Mouse (Mus musculus) layer of hippocampus, adult 11-12 months (tissue): ENCODE measurements around the gene Crybb3.

Source experiments
- DNase-seq: peaks from one replicate; pipeline ENCODE4 v3.0.0; 2022; ENCODE audit warnings: low spot score

Gene Crybb3

GRCm38 (mm10) chr5:113081439-113081838, at the start of gene Crybb3:
Gene Crybb3, minus strand, starts transcription at chr5:113081584.
- no peak for DNase-seq

- DNase-seq = no peak
Measured at GRCm38 (mm10) chr5:113128426-113128825, 47.0 kb upstream of the Crybb3 start.

- peak; percentile 68 for DNase-seq
Measured at GRCm38 (mm10) chr5:113126476-113126875, 45.1 kb upstream of the Crybb3 start.

- no peak for DNase-seq
Measured at GRCm38 (mm10) chr5:113123693-113124092, 42.3 kb upstream of the Crybb3 start.

GRCm38 (mm10) chr5:113122326-113123054, 41.1 kb upstream of the Crybb3 start:
- no peak for DNase-seq

- no peak for DNase-seq
Measured at GRCm38 (mm10) chr5:113121591-113121875, 40.1 kb upstream of the Crybb3 start.

- DNase-seq = no peak
Measured at GRCm38 (mm10) chr5:113120741-113121590, 39.6 kb upstream of the Crybb3 start.

- DNase-seq = peak; percentile 58
Measured at GRCm38 (mm10) chr5:113119861-113120465, 38.6 kb upstream of the Crybb3 start.

- DNase-seq = no peak
Measured at GRCm38 (mm10) chr5:113119291-113119690, 37.9 kb upstream of the Crybb3 start.

GRCm38 (mm10) chr5:113118695-113119094, 37.3 kb upstream of the Crybb3 start:
- DNase-seq = no peak

GRCm38 (mm10) chr5:113117361-113117760, 36.0 kb upstream of the Crybb3 start:
- DNase-seq = no peak

GRCm38 (mm10) chr5:113115896-113116295, 34.5 kb upstream of the Crybb3 start:
- DNase-seq = no peak

GRCm38 (mm10) chr5:113114264-113115225, 33.2 kb upstream of the Crybb3 start:
- DNase-seq = peak; percentile 67

GRCm38 (mm10) chr5:113113120-113113519, 31.7 kb upstream of the Crybb3 start:
- DNase-seq = no peak

- peak; percentile 39 for DNase-seq
Measured at GRCm38 (mm10) chr5:113111336-113111735, 30.0 kb upstream of the Crybb3 start.

GRCm38 (mm10) chr5:113110929-113111328, 29.5 kb upstream of the Crybb3 start:
- DNase-seq = no peak

- DNase-seq = peak; percentile 47
Measured at GRCm38 (mm10) chr5:113109651-113110050, 28.3 kb upstream of the Crybb3 start.

- DNase-seq = no peak
Measured at GRCm38 (mm10) chr5:113108165-113108764, 26.9 kb upstream of the Crybb3 start.

- no peak for DNase-seq
Measured at GRCm38 (mm10) chr5:113107709-113108108, 26.3 kb upstream of the Crybb3 start.

GRCm38 (mm10) chr5:113106594-113106993, 25.2 kb upstream of the Crybb3 start:
- DNase-seq = no peak

GRCm38 (mm10) chr5:113105481-113105880, 24.1 kb upstream of the Crybb3 start:
- DNase-seq = no peak
